Mouse (Mus musculus) intestine, postnatal 0 days (tissue): ENCODE measurements around the gene Poglut1. TPM values are rescaled to one million over a fixed set of nuclear protein-coding genes. Genes with fewer than 3 reads are reported as not detected.

Experiments used
- ATAC-seq: fragments of 200-750 bp; cut with Nextera tagmentation; 2 replicates; pipeline ENCODE4 v1.8.0; 2017; ENCODE audit warnings: mild to moderate bottlenecking, moderate TSS enrichment, moderate library complexity
- H3K27ac ChIP-seq: fragments of 300-500 bp; sonication (generic); 2 replicates; pipeline ENCODE4 v1.5.1; 2014; ENCODE audit warnings: mild to moderate bottlenecking, low read depth, low read length, moderate library complexity
- H3K27me3 ChIP-seq: fragments of 300-500 bp; sonication (generic); replicated peaks from 2 replicates; pipeline ENCODE4 v1.6.1; 2014; ENCODE audit warnings: low read length, mixed read lengths; ENCODE audit not compliant: control insufficient read depth, insufficient read depth
- H3K36me3 ChIP-seq: fragments of 300-500 bp; sonication (generic); 2 replicates; pipeline ENCODE4 v1.6.1; 2014; ENCODE audit warnings: mild to moderate bottlenecking, moderate library complexity; ENCODE audit not compliant: control insufficient read depth, insufficient read depth
- H3K4me1 ChIP-seq: fragments of 300-500 bp; sonication (generic); replicated peaks from 2 replicates; pipeline ENCODE4 v1.6.1; 2014; ENCODE audit warnings: antibody characterized with exemption, low read length, mixed read lengths; ENCODE audit not compliant: control insufficient read depth, insufficient read depth
- H3K4me2 ChIP-seq: fragments of 300-500 bp; sonication (generic); replicated peaks from 2 replicates; pipeline ENCODE4 v1.6.1; 2014; ENCODE audit warnings: low read depth, mild to moderate bottlenecking, moderate library complexity
- H3K4me3 ChIP-seq: fragments of 300-500 bp; sonication (generic); 2 replicates; pipeline ENCODE4 v1.5.1; 2014; ENCODE audit warnings: low read depth, low read length
- H3K9ac ChIP-seq: fragments of 300-500 bp; sonication (generic); 2 replicates; pipeline ENCODE4 v1.6.1; 2014; ENCODE audit warnings: mild to moderate bottlenecking, low read depth, low read length
- H3K9me3 ChIP-seq: fragments of 300-500 bp; sonication (generic); 2 replicates; pipeline ENCODE4 v1.6.1; 2016; ENCODE audit warnings: mixed run types; ENCODE audit not compliant: control insufficient read depth
- CTCF ChIP-seq: sonication (generic); IDR thresholded peaks from 2 replicates; pipeline ENCODE4 v1.5.1; 2016; ENCODE audit warnings: low read depth, mild to moderate bottlenecking, control low read depth, antibody characterized with exemption, moderate library complexity
- WGBS: fragments of 180-500 bp; shearing (Covaris S2); extraction: QIAGEN DNeasy Blood & Tissue Kit; methylation state at CpG from one replicate; pipeline ENCODE4 v1.1.7; 2014; 5-methylcytosine and 5-hydroxymethylcytosine counted together
- polyA plus RNA-seq: library from polyadenylated mRNA; unstranded; fragments of >200 nt; fragmentation: Nextera tagmentation; extraction: Ambion mirVana; gene quantifications from 2 replicates; pipeline ENCODE4 v1.2.1, GENCODE M21; 2015

Poglut1 gene
- polyA plus RNA-seq, 1 experiment from 2014 or later: 11.3 TPM

DNA sequence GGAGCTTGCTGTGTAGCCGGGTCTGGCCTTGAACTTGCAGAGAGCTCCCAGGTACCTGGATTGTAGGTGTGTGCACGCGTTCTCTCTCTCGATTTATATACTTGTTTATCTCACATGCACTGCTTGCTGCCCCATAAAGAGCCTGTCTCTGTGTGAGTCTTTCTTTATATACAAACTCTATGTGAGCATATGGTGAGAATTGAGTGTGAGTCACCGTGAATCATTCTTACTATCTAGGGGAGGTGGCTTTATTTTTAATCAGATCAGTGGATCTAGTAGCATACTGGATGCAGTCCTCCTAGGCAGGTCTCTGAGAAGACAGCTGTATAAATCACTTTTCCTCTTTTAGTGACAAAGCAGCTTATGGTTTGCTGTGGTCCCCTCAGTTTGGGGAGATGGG is 18.1 kb upstream of the Poglut1 start:
- H3K9me3 ChIP-seq: no peaks in the 10 kb centered on the region
- no peaks in the 10 kb centered on the region for H3K27me3 ChIP-seq
- no peak overlapping the region for H3K4me3 ChIP-seq
- ATAC-seq: no peak
- H3K9ac ChIP-seq: no peak overlapping the region
- no peak for TF ChIP-seq CTCF
- H3K4me2 ChIP-seq: no peak overlapping the region
- peaks cover 41% of the 10 kb centered on the region for H3K36me3 ChIP-seq
- WGBS: 88% methylated on average over 5 of the region's 5 CpGs
- no peak overlapping the region for H3K27ac ChIP-seq
- H3K4me1 ChIP-seq: no peaks in the 10 kb centered on the region; the same call in 1 of the 2 replicates

GRCm38 (mm10) chr16:38563516-38563915 is 13.5 kb upstream of the Poglut1 start:
- 24% methylated on average over 10 of the region's 10 CpGs for WGBS
- Histone ChIP-seq H3K9me3 (no peaks in the 10 kb centered on the region), H3K4me2 (peak overlapping the region; percentile 77), H3K4me1 (no peaks in the 10 kb centered on the region; the same call in 1 of the 2 replicates), H3K27me3 (peaks cover 6% of the 10 kb centered on the region; the same call in 1 of the 2 replicates), H3K4me3 (peak overlapping the region; percentile 98), H3K27ac (no peak overlapping the region), H3K9ac (peak overlapping the region; percentile 91), H3K36me3 (peaks cover 13% of the 10 kb centered on the region)
- TF ChIP-seq CTCF: no peak
- ATAC-seq: no peak

DNA sequence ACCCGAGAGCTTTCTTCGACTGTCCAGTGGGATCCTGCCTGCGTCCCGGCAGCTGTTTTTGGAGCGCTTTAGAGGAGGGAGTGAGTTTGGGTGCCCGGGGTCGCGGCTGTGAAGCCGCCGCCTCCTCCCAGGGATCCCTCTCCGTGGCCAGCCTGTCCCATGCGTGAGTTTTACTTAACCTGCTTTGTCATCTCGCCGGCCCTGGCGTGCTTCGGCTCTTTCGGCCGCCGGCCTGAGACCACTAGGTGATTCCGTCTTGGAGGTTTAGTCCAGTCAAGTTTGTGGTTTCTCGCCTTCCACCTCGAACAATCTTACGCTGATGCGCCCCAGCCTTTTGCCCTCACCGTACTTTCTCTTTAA is 12.9 kb upstream of the Poglut1 start:
- peak overlapping the region; percentile 98 for H3K4me3 ChIP-seq
- H3K27ac ChIP-seq: peak overlapping the region; percentile 73
- WGBS: under 1% methylated on average over 25 of the region's 25 CpGs
- TF ChIP-seq CTCF: no peak
- no peaks in the 10 kb centered on the region; the same call in 1 of the 2 replicates for H3K4me1 ChIP-seq
- H3K4me2 ChIP-seq: peak overlapping the region; percentile 77
- H3K9me3 ChIP-seq: no peaks in the 10 kb centered on the region
- peaks cover 6% of the 10 kb centered on the region; the same call in 1 of the 2 replicates for H3K27me3 ChIP-seq
- peaks cover 7% of the 10 kb centered on the region for H3K36me3 ChIP-seq
- H3K9ac ChIP-seq: peak overlapping the region; percentile 91
- ATAC-seq: peak; percentile 62; the same call in 1 of the 2 replicates

GRCm38 (mm10) chr16:38562131-38562967 is 12.3 kb upstream of the Poglut1 start:
- TF ChIP-seq CTCF: no peak
- H3K9me3 ChIP-seq: no peaks in the 10 kb centered on the region
- H3K27ac ChIP-seq: peak overlapping the region; percentile 74
- H3K9ac ChIP-seq: peak overlapping the region; percentile 91
- H3K4me3 ChIP-seq: peak overlapping the region; percentile 98
- H3K27me3 ChIP-seq: peaks cover 6% of the 10 kb centered on the region; the same call in 1 of the 2 replicates
- peak overlapping the region; percentile 77 for H3K4me2 ChIP-seq
- peaks cover 4% of the 10 kb centered on the region; the same call in 1 of the 2 replicates for H3K36me3 ChIP-seq
- ATAC-seq: peak; percentile 96
- 8% methylated on average over 37 of the region's 37 CpGs for WGBS
- H3K4me1 ChIP-seq: no peaks in the 10 kb centered on the region; the same call in 1 of the 2 replicates

- WGBS: 77% methylated on average over 3 of the region's 3 CpGs
- Histone ChIP-seq H3K9ac (no peak within 1 kb of the TSS), H3K4me2 (no peak within 1 kb of the TSS), H3K27me3 (peaks cover 6% of the 10 kb centered on the region; the same call in 1 of the 2 replicates), H3K4me3 (no peak within 1 kb of the TSS), H3K27ac (no peak within 1 kb of the TSS), H3K4me1 (no peaks in the 10 kb centered on the region), H3K9me3 (no peaks in the 10 kb centered on the region), H3K36me3 (no peaks in the 10 kb centered on the region)
- no peak for TF ChIP-seq CTCF
- ATAC-seq: no peak
Observed at GRCm38 (mm10) chr16:38558221-38558748, 8.2 kb upstream of the Poglut1 start, which contains the start of gene Tmem39a. Gene Tmem39a (plus strand): TSS chr16:38558698.

DNA sequence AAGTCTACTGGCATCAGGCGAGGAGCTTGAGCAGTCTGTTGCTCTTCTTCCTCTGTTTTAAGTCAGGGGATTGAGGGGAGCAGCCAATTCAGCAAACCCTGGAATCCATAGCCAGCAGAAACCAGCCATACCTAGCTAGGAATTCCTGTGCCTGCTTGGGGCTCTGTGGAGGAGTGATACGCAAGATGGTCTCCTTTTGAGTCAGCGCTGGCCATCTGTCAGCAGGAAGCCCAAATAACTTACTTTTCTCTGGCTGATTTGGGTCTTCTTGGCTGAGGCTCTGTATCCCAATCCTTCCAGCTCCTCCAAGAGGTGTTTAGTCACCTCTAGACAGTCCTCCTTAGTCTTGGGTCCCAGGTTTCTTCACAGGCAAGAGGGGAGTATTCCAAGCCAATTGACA is 5.9 kb upstream of the Poglut1 start:
- WGBS: 87% methylated on average over 3 of the region's 3 CpGs
- no peak overlapping the region for H3K9ac ChIP-seq
- no peaks in the 10 kb centered on the region for H3K36me3 ChIP-seq
- H3K27me3 ChIP-seq: peaks cover 9% of the 10 kb centered on the region; the same call in 1 of the 2 replicates
- no peak overlapping the region for H3K27ac ChIP-seq
- no peaks in the 10 kb centered on the region for H3K9me3 ChIP-seq
- no peak for TF ChIP-seq CTCF
- no peak overlapping the region for H3K4me3 ChIP-seq
- no peak overlapping the region for H3K4me2 ChIP-seq
- no peak for ATAC-seq
- no peaks in the 10 kb centered on the region for H3K4me1 ChIP-seq
